Mouse (Mus musculus) heart, adult 18-20 months (tissue): ENCODE results near the gene Gm12830. TPM values are rescaled to one million over a fixed set of nuclear protein-coding genes. Genes with fewer than 3 reads are reported as not detected.

ENCODE experiments used
- DNase-seq, 2 experiments: peaks; one replicate each; pipeline ENCODE4 v3.0.0; 2021 to 2022; ENCODE audit warnings: mixed read lengths in 1 of 2
- total RNA-seq, 2 experiments: library from RNA; stranded (reverse); gene quantifications; 2 replicates each; pipeline ENCODE4 v1.2.3; 2021

Gene Gm12830
- total RNA-seq, 2 experiments from 2014 or later = not detected

DNA sequence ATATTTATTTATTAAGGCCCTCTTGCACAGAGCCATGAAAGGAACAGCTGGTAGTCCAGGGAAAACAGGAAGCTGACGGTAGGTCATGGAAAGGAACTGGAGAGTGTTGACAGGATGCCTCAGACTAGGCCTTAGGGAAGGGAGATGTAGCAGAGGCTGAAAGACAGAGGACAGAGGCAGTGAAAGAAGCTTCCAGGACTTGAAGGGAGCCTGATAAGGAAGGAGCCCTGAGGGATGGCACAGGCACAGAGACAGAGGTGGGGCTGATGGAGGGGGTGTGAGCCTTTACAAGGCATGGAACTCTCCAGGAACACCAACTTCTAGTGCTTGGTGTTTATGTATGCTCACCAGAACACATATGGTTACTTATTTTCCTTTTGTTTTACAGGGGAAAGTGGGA is 23.1 kb downstream of the Gm12830 start:
- no peak for DNase-seq

DNA sequence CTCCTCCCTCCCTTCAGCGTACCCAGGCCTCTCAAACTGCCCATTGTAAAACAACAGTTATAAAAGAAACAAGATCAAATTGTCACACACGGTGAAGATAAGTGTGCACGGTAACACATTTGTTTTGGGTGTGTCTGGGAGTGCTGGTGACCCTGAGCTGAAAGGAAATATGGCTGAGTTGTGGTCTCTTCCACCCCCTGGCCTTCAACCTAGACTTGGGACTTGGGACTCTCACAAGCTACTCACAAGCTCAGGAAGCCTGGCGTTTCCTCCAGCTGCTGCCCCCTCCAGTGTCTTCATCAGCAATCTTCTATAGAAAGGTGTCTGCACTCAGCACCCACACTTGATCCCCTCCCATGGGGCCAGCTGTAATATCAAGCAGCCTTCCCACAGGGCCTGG is 24.1 kb downstream of the Gm12830 start:
- no peak for DNase-seq

DNA sequence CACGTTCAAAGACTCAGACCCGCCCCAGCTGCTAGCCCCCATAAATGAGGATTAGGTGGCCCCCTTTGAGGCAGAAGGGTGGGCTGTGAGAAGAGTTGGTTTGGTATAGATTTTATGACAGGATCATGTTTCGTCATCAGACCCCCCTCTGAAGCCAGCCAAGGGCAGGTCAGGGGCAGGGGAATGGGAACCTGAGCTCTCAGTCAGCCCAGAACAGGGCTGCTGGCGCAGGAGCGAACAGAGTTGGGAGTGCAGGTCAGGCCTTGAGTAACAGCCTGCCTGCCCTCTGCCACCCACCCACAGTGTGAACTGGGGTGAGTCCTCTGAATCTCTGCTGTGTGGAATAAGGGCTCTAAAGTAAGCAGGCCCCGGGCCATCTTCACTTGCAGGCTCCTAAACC is 25.2 kb downstream of the Gm12830 start:
- DNase-seq = no peak

DNA sequence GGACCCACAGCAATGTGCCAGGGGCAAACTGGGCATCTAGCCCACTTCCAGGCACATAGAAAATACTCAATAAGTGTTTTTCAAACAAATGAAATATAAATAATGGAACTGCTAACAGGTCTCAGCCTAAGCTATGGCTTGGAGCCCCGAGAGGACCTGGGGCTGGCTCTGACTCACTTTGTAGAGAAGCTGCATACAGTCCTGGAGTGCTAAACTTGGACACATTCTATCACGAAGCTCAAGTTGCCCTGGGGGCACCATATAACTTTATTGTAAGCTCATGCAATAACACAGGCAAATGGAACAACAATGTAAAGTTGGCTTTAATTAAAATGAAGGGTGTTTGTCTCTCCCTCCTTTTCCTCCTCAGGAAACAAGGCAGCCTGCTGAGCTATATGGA is 32.4 kb downstream of the Gm12830 start:
- DNase-seq = no peak

DNA sequence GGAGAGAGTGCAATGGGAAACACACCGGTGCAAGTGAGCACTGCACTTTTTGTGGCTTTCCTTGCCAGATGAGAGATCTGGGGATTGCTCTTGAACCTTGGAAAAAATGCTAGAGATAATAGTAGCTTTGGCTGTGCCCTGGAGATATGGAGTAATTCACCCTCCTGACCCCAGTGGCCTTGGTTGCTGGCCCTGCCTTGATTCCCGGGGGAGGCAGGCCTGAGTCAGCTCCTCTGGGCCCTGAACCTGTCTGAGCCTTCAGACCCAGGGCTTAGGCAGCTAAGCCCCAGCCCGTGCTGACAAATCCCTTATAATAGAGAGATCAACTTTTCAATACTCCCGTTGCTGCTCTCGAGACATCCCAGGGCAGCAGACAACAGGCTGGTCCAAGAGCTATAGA is 36.9 kb downstream of the Gm12830 start:
- no peak for DNase-seq

DNA sequence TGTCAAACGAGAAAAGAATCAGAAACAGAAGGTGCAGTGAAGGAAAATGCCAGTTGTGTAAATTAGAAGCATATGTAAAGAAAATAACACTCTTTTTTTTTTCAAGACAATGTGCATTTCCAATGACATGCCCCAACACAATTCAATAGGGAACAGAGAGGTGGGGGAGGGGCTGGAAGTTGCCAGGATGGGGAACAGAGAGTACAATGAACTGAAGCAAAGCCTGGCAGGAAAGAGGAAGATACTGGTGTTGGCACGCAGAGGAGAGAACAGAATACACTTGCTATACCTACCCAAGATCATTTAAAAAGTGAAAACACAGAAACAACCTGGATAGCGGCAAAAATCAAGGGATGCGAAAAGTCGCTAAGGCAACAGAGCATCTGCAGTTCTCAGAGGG is 41.6 kb downstream of the Gm12830 start:
- DNase-seq = no peak

DNA sequence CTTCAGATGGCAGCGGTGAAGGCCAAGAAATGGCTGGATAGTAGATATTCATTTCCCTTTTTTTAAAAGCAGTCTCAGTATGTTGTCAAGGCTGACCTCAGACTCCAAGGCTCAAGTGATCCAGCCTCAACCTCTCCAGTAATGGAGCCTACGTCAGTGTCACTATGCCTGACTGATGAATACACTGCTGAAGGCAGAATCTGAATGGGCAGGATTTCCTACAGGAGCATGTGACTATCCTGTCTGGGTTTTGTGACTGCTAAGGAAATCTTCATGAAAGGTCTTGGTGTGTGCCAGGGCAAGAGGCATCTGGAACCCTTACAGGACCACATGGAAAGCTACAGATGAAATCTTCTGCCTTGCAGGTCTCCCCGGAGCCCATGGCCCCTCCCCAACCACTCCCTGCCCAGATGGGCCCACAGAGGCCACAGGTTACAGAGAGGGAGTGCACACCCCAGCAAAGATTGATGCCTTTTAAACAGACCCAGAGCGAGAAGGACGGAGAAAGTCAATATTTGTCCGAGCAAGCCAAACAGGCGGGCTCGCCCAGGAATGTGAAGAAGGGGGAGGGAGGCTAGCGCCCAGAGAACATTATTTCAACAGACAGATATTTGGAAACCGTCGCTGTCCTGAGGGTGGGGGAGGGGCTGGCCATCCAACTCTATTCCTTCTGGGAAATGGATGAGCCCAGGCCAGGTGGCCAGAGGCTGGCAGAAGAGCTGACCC is 48.4 kb downstream of the Gm12830 start:
- DNase-seq = no peak

DNA sequence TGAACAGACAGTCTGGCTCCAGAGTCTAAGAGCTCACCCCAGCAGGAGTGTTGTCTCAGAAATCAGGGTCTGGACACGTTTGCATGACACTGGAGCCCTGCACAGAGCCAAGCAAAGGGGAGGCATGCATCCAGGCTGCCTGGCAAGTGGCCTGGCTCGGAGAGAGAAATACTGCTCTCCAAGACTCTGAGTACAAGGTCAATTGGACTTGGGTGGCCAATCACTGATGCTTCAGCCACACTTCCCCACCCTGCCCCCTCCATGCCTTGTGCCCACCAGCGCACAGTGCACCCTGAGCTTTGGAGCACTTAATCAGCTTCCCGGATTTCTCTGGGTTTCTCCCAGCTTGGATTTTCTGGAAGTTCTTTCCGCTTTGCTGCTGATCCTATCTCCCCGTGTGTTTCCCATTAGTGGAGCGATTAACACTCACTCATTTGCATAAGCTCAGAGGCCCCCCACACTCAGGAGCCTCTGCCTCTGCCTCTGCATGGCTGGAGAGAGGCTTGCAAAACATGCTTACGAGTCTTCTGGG is 55.0 kb downstream of the Gm12830 start:
- DNase-seq = no peak

DNA sequence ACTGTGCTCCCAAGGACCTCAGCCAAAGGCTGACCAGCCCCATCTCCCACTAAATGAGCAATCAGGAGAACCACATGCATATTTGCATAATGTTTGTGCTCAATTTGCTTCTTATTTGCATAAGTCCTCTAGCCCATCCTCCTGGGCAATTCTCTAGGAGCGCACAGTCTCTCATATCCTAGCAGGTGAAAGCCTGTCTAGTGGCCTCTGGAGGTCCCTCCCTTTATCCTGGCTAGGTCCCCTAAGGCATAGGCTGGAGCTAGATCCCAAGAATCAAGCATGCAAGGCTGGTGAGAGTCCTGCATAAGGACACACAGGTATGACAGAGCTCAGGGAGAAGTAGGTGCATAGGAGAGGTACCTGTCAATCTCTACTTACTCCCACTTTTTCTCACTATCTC is 60.7 kb downstream of the Gm12830 start:
- no peak for DNase-seq

DNA sequence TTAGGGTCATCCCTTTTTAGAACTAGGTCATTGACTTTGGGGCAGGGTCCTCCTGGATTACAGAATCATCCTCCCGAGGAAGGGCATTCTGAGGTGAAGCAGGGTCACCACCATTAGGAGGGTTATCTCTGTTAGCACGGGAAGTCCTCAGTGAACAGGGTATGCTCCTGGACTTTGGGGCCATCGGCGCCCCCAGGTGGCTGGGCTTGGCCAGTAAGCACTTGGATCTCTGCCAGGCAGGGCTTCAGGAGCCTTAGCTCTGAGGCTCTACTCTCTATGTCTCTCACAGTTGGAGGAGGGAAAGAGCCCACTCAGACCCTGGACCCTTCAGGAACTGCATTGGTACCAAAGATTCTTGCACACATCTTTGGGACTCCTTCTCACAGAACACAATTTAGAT is 76.3 kb downstream of the Gm12830 start:
- DNase-seq = no peak

DNA sequence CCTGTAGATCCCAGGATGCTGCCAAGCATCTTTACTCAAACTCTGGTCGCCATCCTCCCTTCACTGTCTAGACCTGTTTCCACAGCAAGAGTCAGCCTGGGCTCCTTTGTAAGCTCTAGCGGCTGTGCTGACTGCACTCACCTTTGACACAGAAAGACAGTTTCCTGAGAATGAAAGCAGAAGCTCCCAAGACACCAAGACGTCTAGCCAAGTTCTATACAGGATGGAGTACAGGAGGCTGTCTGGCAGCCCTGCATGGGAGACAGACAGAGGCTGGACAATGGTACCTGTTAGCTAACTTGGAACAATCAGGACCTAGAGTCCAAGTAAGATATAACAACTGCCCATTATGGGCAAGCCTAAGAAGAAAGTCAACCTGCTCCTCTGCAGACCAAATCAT is 78.4 kb downstream of the Gm12830 start:
- DNase-seq = no peak

DNA sequence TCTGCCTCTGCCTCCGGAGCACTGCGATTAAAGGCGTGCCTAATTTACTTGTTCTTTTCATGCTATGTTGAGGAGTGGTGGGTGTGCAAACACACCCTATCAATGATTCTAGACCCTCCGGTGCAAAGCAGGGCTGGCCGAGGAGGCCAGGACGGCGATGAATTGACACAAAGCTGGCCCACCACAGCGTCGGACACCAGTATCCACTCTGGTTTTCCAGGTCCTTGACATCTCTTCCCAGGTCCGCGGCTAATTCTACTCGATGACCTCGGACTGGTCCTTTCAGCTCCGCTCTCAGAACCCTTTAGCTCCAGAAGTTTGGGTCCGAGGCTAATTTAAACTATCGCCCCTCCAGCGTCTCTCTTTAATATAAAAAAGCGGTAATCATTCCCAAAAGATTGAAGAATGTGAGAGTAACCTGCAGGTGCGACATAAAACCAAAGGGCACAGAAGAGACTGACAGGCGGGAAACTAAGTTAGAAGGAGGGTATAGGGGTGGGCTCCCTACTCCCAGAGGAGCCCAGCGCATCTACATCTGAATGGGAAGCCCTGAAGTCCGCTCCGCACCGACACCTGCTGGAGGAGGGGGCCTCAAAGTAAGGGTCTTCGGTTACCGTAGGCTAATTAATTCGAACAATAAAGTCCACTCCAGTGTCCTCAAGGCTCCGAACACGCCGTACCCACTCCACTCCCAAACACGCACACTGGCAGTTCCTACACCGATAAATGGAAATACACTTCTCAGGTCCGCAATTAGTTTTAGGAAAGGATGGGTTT is 79.5 kb downstream of the Gm12830 start:
- no peak for DNase-seq

DNA sequence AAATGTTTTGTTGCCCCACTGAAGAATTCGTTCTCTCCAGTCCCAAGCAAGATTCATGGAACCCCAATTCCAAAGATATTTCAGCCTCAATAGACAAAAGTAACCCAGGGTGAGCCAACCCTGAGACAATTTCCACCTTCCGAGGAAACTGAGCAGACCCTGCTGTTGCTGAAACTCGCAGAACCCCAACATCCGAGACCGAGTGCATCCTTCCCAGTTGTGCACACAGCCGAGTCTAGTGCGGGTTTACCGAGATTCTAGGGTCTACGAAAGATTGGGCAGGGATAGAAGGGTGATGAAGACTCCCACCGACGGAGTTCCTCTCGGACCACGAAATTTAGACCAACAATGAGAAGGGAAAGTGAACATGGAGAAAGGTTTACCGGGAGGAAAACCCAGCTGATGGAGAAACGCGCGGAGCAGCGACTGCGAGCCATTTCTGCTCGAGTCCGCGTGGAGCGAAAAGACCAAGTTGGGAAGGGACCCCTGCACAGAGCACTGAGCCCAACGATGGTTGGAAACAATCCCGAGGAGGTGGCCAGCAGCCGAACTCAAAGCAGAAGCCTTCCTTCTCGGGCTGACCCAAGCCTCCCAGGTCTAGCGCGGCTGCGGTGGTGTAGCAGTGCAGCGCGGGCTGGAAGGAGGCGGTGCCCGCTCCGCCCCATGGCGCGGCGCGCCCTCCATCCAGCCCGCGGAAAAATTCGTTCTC is 80.3 kb downstream of the Gm12830 start:
- DNase-seq = no peak

DNA sequence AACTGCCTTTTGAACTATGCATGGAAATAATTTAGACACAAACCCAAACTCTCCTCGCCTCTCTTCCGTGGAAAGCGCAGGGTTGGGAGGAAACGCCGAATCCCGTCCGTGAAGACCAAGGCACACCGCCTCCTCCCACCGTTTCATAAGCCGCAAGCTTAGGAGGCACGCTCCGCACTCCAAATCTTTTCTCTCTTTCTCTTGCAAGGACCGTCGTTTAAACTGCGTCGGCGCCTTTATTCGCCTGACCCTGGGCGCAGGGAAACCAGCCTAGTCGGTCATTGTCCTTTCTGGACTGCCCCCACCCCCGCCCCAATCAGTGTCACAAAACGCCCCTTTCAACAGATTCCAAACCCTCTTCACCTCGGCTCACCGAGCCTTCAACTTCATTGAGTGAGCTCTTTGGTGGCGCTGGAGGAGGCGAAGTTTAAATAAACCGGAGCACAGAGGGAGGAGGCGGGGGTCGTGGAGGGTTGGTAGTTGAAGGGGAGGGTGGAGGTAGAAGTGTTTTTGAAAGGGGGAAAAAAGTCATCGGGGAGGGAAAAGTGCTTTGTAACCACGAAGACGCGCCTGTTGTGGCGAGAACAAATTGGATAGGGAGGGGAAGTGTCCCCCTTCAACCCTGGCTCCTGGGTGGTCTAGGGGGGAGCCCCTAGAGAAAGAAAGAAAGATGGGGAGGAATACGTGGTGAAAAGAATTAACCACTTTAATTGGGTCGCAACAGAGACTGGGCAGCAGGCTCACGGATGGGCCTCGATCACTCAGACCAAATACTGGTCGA is 81.3 kb downstream of the Gm12830 start:
- DNase-seq = no peak

DNA sequence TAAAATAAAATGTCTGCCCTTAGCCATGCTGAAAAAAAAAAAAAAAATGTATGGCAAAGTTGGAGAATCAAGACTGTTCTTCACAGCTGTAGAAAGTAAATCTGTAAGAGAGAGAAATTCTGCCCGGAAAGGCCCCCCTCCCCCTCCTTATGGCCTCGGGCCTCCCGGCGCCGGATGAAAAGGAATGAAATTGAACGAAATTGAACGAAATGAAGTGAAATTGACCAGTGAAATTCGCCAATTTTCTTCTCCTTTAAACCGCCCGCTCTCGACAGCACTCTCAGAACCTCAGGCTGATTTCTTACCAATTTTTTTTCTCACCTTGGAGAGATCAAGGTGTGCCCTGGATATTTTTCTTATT is 81.9 kb downstream of the Gm12830 start:
- DNase-seq = no peak

DNA sequence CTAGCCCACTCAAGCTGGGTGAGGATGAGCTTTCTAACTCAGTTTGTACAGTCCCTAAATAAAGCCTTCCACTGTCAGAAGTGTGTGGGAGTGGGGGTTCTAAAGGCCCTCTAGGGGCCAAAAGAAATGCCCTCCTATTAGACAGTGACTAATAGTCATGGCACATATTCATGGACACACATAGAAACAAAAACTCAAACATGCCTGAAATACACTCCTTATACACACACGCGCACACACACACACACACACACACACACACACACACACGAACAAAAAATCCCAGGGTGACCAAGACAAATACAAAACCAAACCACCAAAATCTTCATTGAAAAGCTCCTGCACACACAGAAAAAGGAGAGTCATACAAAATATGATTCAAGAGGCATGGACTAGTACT is 84.0 kb downstream of the Gm12830 start:
- DNase-seq = no peak

Other genes with a start within 250 kb of the Gm12830 start
- under 1 TPM; 0.35 to 0.49 TPM for gene Foxd2, start 87.2 kb downstream of the Gm12830 start, total RNA-seq
- not detected for gene Foxe3, start 104.3 kb downstream of the Gm12830 start, total RNA-seq
- gene Cmpk1, start 165.5 kb downstream of the Gm12830 start, total RNA-seq = 10 to 100 TPM; 36.5 to 36.6 TPM
- gene Stil, start 178.4 kb downstream of the Gm12830 start, total RNA-seq = under 1 TPM; 0.20 to 0.23 TPM
- 1 to 10 TPM; 2.3 to 3.7 TPM for gene Tal1, start 234.7 kb downstream of the Gm12830 start, total RNA-seq